Mouse (Mus musculus) MEL (cell line): ENCODE results near the gene Dusp19. TPM values are rescaled to one million over a fixed set of nuclear protein-coding genes. Genes with fewer than 3 reads are reported as not detected.

Source experiments
- DNase-seq: peaks from one replicate; pipeline ENCODE4 v3.0.0; 2011; ENCODE audit warnings: low read depth, low spot score
- H3K27ac ChIP-seq: 2 replicates; pipeline ENCODE4 v1.5.1; 2012; ENCODE audit warnings: low read depth, mild to moderate bottlenecking, control low read depth, low read length, moderate library complexity; ENCODE audit not compliant: control insufficient read depth
- H3K27me3 ChIP-seq, 2 experiments: fragments of 150-350 bp in 1 of 2; sonication (generic) in 1 of 2; 2 replicates each; pipeline ENCODE4 v1.6.1; 2012; ENCODE audit warnings: low read length in 2 of 2, mild to moderate bottlenecking in 2 of 2, improper control_type of control experiment in 1 of 2, moderate library complexity in 1 of 2; ENCODE audit not compliant: insufficient read depth in 2 of 2, control insufficient read depth in 1 of 2
- H3K36me3 ChIP-seq, 2 experiments: 2 replicates each; pipeline ENCODE4 v1.6.1; 2012 to 2014; ENCODE audit warnings: low read length in 2 of 2, improper control_type of control experiment in 1 of 2, inconsistent platforms in 1 of 2, mild to moderate bottlenecking in 1 of 2; ENCODE audit not compliant: insufficient read depth in 2 of 2, control insufficient read depth in 1 of 2
- H3K4me1 ChIP-seq, 2 experiments: fragments of 150-350 bp in 1 of 2; sonication (generic) in 1 of 2; 2 replicates each; pipeline ENCODE4 v1.6.1; 2012; ENCODE audit warnings: low read length in 2 of 2, improper control_type of control experiment in 1 of 2, mild to moderate bottlenecking in 1 of 2; ENCODE audit not compliant: insufficient read depth in 2 of 2, control insufficient read depth in 1 of 2
- H3K4me3 ChIP-seq, 2 experiments: fragments of 150-350 bp in 1 of 2; sonication (generic) in 1 of 2; 2 replicates each; pipeline ENCODE4 v1.5.1; 2012; ENCODE audit warnings: low read depth in 2 of 2, low read length in 2 of 2, mild to moderate bottlenecking in 2 of 2, moderate library complexity in 2 of 2, control low read depth in 1 of 2, improper control_type of control experiment in 1 of 2; ENCODE audit not compliant: control insufficient read depth in 1 of 2, insufficient read depth in 1 of 2
- H3K79me2 ChIP-seq: 2 replicates; pipeline ENCODE4 v1.6.1; 2012; ENCODE audit warnings: mild to moderate bottlenecking, low read length, moderate library complexity; ENCODE audit not compliant: control insufficient read depth, poor library complexity, insufficient read depth
- H3K9ac ChIP-seq: 2 replicates; pipeline ENCODE4 v1.6.1; 2012; ENCODE audit warnings: low read depth, mild to moderate bottlenecking, control low read depth, low read length, moderate library complexity; ENCODE audit not compliant: control insufficient read depth, poor library complexity, severe bottlenecking
- H3K9me3 ChIP-seq: fragments of 150-350 bp; sonication (generic); replicated peaks from 2 replicates; pipeline ENCODE4 v1.6.1; 2012; ENCODE audit warnings: mild to moderate bottlenecking, low read length, improper control_type of control experiment, moderate library complexity; ENCODE audit not compliant: insufficient read depth
- CHD2 ChIP-seq: IDR thresholded peaks from 2 replicates; pipeline ENCODE4 v1.6.1; 2011; ENCODE audit warnings: low read length, improper control_type of control experiment
- CTCF ChIP-seq, 3 experiments: IDR thresholded peaks in 2 of 3; conservative IDR thresholded peaks in 1 of 3; 2 replicates each; pipeline ENCODE4 v1.5.1; 2011 to 2012; ENCODE audit warnings: low read length in 3 of 3, low read depth in 2 of 3, mild to moderate bottlenecking in 2 of 3, improper control_type of control experiment in 1 of 3, inconsistent platforms in 1 of 3, mixed read lengths in 1 of 3, moderate library complexity in 1 of 3; ENCODE audit not compliant: control insufficient read depth in 1 of 3, insufficient read depth in 1 of 3, poor library complexity in 1 of 3, severe bottlenecking in 1 of 3
- ELF1 ChIP-seq: IDR thresholded peaks from 2 replicates; pipeline ENCODE4 v1.6.1; 2014; ENCODE audit warnings: low read depth, mild to moderate bottlenecking, inconsistent platforms, low read length, improper control_type of control experiment, moderate library complexity
- EP300 ChIP-seq, 2 experiments: IDR thresholded peaks; 2 replicates each; pipeline ENCODE4 v1.6.1; 2011; ENCODE audit warnings: improper control_type of control experiment in 2 of 2, low read length in 2 of 2, low read depth in 1 of 2, mild to moderate bottlenecking in 1 of 2
- ETS1 ChIP-seq: IDR thresholded peaks from 2 replicates; pipeline ENCODE4 v1.6.1; 2012; ENCODE audit warnings: low read depth, mild to moderate bottlenecking, inconsistent platforms, low read length, improper control_type of control experiment, moderate library complexity
- GABPA ChIP-seq: IDR thresholded peaks from 2 replicates; pipeline ENCODE4 v1.6.1; 2012; ENCODE audit warnings: low read depth, mild to moderate bottlenecking, inconsistent platforms, low read length, improper control_type of control experiment, moderate library complexity
- GATA1 ChIP-seq: IDR thresholded peaks from 2 replicates; pipeline ENCODE4 v1.6.1; 2011; ENCODE audit warnings: low read depth, low read length, improper control_type of control experiment
- HCFC1 ChIP-seq: IDR thresholded peaks from 2 replicates; pipeline ENCODE4 v1.6.1; 2012; ENCODE audit warnings: low read depth, mild to moderate bottlenecking, inconsistent platforms, low read length, improper control_type of control experiment, moderate library complexity
- KAT2A ChIP-seq: conservative IDR thresholded peaks from 2 replicates; pipeline ENCODE4 v1.6.1; 2012; ENCODE audit warnings: low read depth, low read length, improper control_type of control experiment, inconsistent platforms
- MAFK ChIP-seq: IDR thresholded peaks from 2 replicates; pipeline ENCODE4 v1.6.1; 2011; ENCODE audit warnings: low read depth, mild to moderate bottlenecking, low read length, improper control_type of control experiment, borderline replicate concordance
- MAX ChIP-seq: IDR thresholded peaks from 2 replicates; pipeline ENCODE4 v1.6.1; 2011; ENCODE audit warnings: low read length, improper control_type of control experiment
- MAZ ChIP-seq: IDR thresholded peaks from 2 replicates; pipeline ENCODE4 v1.6.1; 2012; ENCODE audit warnings: low read depth, mild to moderate bottlenecking, inconsistent platforms, low read length, improper control_type of control experiment
- MEF2A ChIP-seq: IDR thresholded peaks from 2 replicates; pipeline ENCODE4 v1.6.1; 2014; ENCODE audit warnings: low read depth, mild to moderate bottlenecking, inconsistent platforms, low read length, improper control_type of control experiment; ENCODE audit not compliant: poor library complexity, insufficient replicate concordance, severe bottlenecking; ENCODE audit errors: extremely low read depth
- MXI1 ChIP-seq: IDR thresholded peaks from 2 replicates; pipeline ENCODE4 v1.6.1; 2011; ENCODE audit warnings: mild to moderate bottlenecking, low read depth, low read length, improper control_type of control experiment
- MYC ChIP-seq: IDR thresholded peaks from 2 replicates; pipeline ENCODE4 v1.6.1; 2011; ENCODE audit warnings: low read depth, mild to moderate bottlenecking, low read length, improper control_type of control experiment, moderate library complexity
- NELFE ChIP-seq: IDR thresholded peaks from 2 replicates; pipeline ENCODE4 v1.6.1; 2011; ENCODE audit warnings: low read depth, low read length, improper control_type of control experiment
- NRF1 ChIP-seq: IDR thresholded peaks from 2 replicates; pipeline ENCODE4 v1.6.1; 2014; ENCODE audit warnings: low read depth, mild to moderate bottlenecking, inconsistent platforms, low read length, improper control_type of control experiment, moderate library complexity; ENCODE audit not compliant: poor library complexity, insufficient read depth, severe bottlenecking
- POLR2A ChIP-seq, 2 experiments: IDR thresholded peaks; 2 replicates each; pipeline ENCODE4 v1.6.1; 2011 to 2012; ENCODE audit warnings: low read length in 2 of 2, mild to moderate bottlenecking in 2 of 2, control low read depth in 1 of 2, improper control_type of control experiment in 1 of 2, low read depth in 1 of 2, moderate library complexity in 1 of 2; ENCODE audit not compliant: control insufficient read depth in 1 of 2, insufficient read depth in 1 of 2, poor library complexity in 1 of 2
- POLR2AphosphoS2 ChIP-seq: IDR thresholded peaks from 2 replicates; pipeline ENCODE4 v1.6.1; 2011; ENCODE audit warnings: low read length, improper control_type of control experiment
- POLR2AphosphoS5 ChIP-seq: IDR thresholded peaks from 2 replicates; pipeline ENCODE4 v1.6.1; 2012; ENCODE audit warnings: low read depth, borderline replicate concordance, mild to moderate bottlenecking, inconsistent platforms, low read length, moderate library complexity, mixed read lengths
- RAD21 ChIP-seq: IDR thresholded peaks from 2 replicates; pipeline ENCODE4 v1.6.1; 2011; ENCODE audit warnings: mild to moderate bottlenecking, low read depth, low read length, improper control_type of control experiment
- SIN3A ChIP-seq: IDR thresholded peaks from 2 replicates; pipeline ENCODE4 v1.6.1; 2012; ENCODE audit warnings: low read length, improper control_type of control experiment, inconsistent platforms
- SMC3 ChIP-seq: IDR thresholded peaks from 2 replicates; pipeline ENCODE4 v1.6.1; 2011; ENCODE audit warnings: low read depth, low read length, improper control_type of control experiment
- TAL1 ChIP-seq: IDR thresholded peaks from 2 replicates; pipeline ENCODE4 v1.6.1; 2012; ENCODE audit warnings: mild to moderate bottlenecking, inconsistent platforms, low read length, moderate library complexity, mixed read lengths
- TBP ChIP-seq: IDR thresholded peaks from 2 replicates; pipeline ENCODE4 v1.8.0; 2011; ENCODE audit warnings: low read depth, low read length, improper control_type of control experiment
- UBTF ChIP-seq: IDR thresholded peaks from 2 replicates; pipeline ENCODE4 v1.6.1; 2012; ENCODE audit warnings: low read depth, mild to moderate bottlenecking, inconsistent platforms, low read length, improper control_type of control experiment, moderate library complexity, borderline replicate concordance; ENCODE audit not compliant: insufficient read depth
- USF1 ChIP-seq: IDR thresholded peaks from 2 replicates; pipeline ENCODE4 v1.6.1; 2014; ENCODE audit warnings: low read depth, mild to moderate bottlenecking, inconsistent platforms, low read length, improper control_type of control experiment, moderate library complexity
- USF2 ChIP-seq, 2 experiments: IDR thresholded peaks; 2 replicates each; pipeline ENCODE4 v1.6.1; 2011 to 2012; ENCODE audit warnings: improper control_type of control experiment in 2 of 2, low read length in 2 of 2, borderline replicate concordance in 1 of 2, inconsistent platforms in 1 of 2, low read depth in 1 of 2, mild to moderate bottlenecking in 1 of 2; ENCODE audit not compliant: insufficient read depth in 1 of 2
- ZC3H11A ChIP-seq: IDR thresholded peaks from 2 replicates; pipeline ENCODE4 v1.6.1; 2012; ENCODE audit warnings: low read depth, mild to moderate bottlenecking, inconsistent platforms, low read length, improper control_type of control experiment
- ZKSCAN1 ChIP-seq: IDR thresholded peaks from 2 replicates; pipeline ENCODE4 v1.6.1; 2012; ENCODE audit warnings: low read depth, mild to moderate bottlenecking, inconsistent platforms, low read length, improper control_type of control experiment, moderate library complexity
- ZMIZ1 ChIP-seq: IDR thresholded peaks from 2 replicates; pipeline ENCODE4 v1.6.1; 2012; ENCODE audit warnings: low read depth, mild to moderate bottlenecking, inconsistent platforms, low read length, improper control_type of control experiment, moderate library complexity
- ZNF384 ChIP-seq: IDR thresholded peaks from 2 replicates; pipeline ENCODE4 v1.6.1; 2012; ENCODE audit warnings: low read depth, mild to moderate bottlenecking, inconsistent platforms, low read length, improper control_type of control experiment
- polyA plus RNA-seq, 2 experiments: library from polyadenylated mRNA; stranded (reverse) in 1 of 2; unstranded in 1 of 2; fragments of >175 nt in 1 of 2; fragments of >200 nt in 1 of 2; gene quantifications; 2 replicates each; pipeline versions ENCODE4 v1.2.1 to v1.2.4; 2012; ENCODE audit warnings: low replicate concordance in 2 of 2, low read depth in 1 of 2; ENCODE audit not compliant: insufficient read length in 2 of 2, insufficient read depth in 1 of 2, missing spikeins in 1 of 2
- total RNA-seq: library from RNA; depleted of rRNA; stranded (reverse); fragments of 300-350 nt; gene quantifications from 2 replicates; pipeline ENCODE4 v1.2.3, GENCODE M21; 2012

Gene Dusp19
- total and polyA plus RNA-seq, 3 experiments, result 14.9 to 16.1 TPM; not detected in 1

GRCm38 (mm10) chr2:80639398-80639797 lies 22.6 kb downstream of the Dusp19 start:
- peaks cover 32% of the 10 kb centered on the region for H3K79me2 ChIP-seq
- H3K4me1 ChIP-seq, result peaks cover 5 to 10% of the 10 kb centered on the region in 2 experiments; a peak in 3 of 4 replicates
- peak overlapping the region; percentile 87 to 91 for H3K4me3 ChIP-seq
- no peak for DNase-seq
- TF ChIP-seq ZNF384 (no peak), TBP (peak; percentile 91)
- peaks cover 20 to 22% of the 10 kb centered on the region in 2 experiments for H3K36me3 ChIP-seq
- H3K27ac ChIP-seq, result peak overlapping the region; percentile 75
- H3K9ac ChIP-seq, result peak overlapping the region; percentile 92
- H3K9me3 ChIP-seq, result no peaks in the 10 kb centered on the region
- H3K27me3 ChIP-seq, result no peaks in the 10 kb centered on the region

GRCm38 (mm10) chr2:80639864-80640263 lies 23.0 kb downstream of the Dusp19 start:
- Histone ChIP-seq H3K27me3 (no peaks in the 10 kb centered on the region), H3K27ac (no peak overlapping the region), H3K4me1 (peaks cover 5 to 10% of the 10 kb centered on the region in 2 experiments; a peak in 3 of 4 replicates), H3K9ac (peak overlapping the region; percentile 92), H3K79me2 (peaks cover 32% of the 10 kb centered on the region), H3K9me3 (no peaks in the 10 kb centered on the region), H3K4me3 (peak overlapping the region; percentile 43 to 91), H3K36me3 (peaks cover 22 to 23% of the 10 kb centered on the region in 2 experiments)
- DNase-seq, result peak; percentile 66
- TF ChIP-seq ELF1 (no peak), MAZ (no peak), SMC3 (0 out of 2 replicates have a peak, but pooled peaks have one; percentile 3), CHD2 (no peak), USF2 (IDR thresholded peaks at IDR 0.05; ENCODE audit: borderline replicate concordance in 1 of 2, insufficient read depth in 1 of 2, low read depth in 1 of 2, low read length in 2 of 2) (no peak), TAL1 (no peak), MXI1 (peak; percentile 99), ZKSCAN1 (no peak), UBTF (no peak), USF1 (peak; percentile 77), EP300 (IDR thresholded peaks at IDR 0.05; ENCODE audit: low read depth in 1 of 2, low read length in 2 of 2) (no peak), MEF2A (no peak), GABPA (no peak), NRF1 (no peak), MAFK (no peak), ZMIZ1 (no peak), SIN3A (peak; percentile 80), RAD21 (no peak), NELFE (no peak), MAX (peak; percentile 93), TBP (no peak), GATA1 (no peak), ZC3H11A (no peak), ETS1 (no peak), HCFC1 (no peak), POLR2AphosphoS5 (no peak), POLR2AphosphoS2 (no peak), KAT2A (no peak), CTCF (IDR thresholded peaks at IDR 0.05 in 2 of 3, conservative IDR thresholded peaks at IDR 0.05 in 1 of 3; ENCODE audit: control insufficient read depth in 1 of 3, insufficient read depth in 1 of 3, low read depth in 2 of 3, low read length in 3 of 3, poor library complexity in 1 of 3, severe bottlenecking in 1 of 3) (no peak), POLR2A (IDR thresholded peaks at IDR 0.05; ENCODE audit: control insufficient read depth in 1 of 2, insufficient read depth in 1 of 2, low read depth in 1 of 2, low read length in 2 of 2, poor library complexity in 1 of 2) (no peak), MYC (peak; percentile 84)
